Mouse (Mus musculus): Measurements from ENCODE around the gene Mcm9. TPM values are rescaled to one million over a fixed set of nuclear protein-coding genes. Genes with fewer than 3 reads are reported as not detected.

Gene Mcm9
- total RNA-seq, 2 experiments from 2014 or later, result 13.7 to 14.5 TPM

DNA sequence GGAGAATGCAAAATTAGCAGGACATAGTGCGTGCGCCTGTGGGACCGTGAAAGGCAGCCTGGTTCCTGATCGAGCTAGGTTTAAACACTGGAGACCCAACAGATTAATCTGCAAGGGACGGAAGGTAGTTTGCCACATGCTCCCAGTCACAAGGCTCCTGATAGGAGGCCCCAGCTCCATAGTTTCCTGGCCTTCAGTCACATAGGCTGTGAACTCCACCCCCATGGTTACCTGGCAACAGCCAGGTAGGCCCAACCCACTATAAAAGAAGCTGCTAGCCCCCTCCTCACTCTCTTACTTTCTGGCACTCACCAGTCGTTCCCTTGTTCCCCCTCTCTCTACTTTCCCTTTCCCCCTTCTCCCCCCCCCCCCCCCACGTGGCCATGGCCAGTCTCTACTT is 50.1 kb downstream of the Mcm9 start:
- peak; percentile 20 for DNase-seq

DNA sequence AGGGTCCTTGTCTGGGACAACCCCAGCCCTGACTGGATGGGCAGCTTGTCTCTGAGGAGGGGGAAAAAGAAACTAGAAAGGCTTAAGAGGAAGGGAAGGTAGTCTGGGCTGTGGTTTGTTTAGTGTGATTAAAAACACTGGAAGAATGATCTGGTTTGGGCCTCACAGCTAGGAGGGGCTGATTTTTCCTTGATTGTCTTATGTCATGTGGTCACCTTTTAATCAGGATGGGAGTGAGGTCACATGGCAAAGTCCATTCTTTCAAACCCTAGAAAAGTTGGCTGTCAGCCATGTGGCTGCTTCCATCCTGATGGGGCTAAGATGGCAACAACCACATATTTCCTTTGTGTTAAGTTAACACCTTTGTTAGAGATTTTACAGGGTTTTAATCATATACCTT is 61.7 kb downstream of the Mcm9 start:
- peak; percentile 12 for DNase-seq

DNA sequence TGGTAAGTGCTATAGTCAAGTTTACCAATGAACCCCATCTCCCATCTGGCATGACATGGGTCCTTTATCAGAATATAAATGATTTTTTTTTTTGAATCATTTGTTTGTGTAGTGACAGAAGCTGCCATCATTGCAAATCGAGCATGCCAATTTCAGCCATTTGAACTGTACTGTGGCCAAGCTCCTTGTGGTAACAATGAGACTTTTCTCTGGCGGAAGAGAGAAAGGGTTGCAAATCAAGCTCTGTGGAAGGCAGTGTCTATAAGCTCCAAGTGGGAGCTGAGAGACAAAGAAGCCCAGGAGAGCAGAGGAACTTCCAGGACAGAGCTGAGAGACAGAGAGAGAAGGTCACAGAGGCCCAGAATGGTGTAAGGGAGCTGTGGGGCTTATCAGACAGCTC is 64.7 kb downstream of the Mcm9 start:
- DNase-seq, result no peak

DNA sequence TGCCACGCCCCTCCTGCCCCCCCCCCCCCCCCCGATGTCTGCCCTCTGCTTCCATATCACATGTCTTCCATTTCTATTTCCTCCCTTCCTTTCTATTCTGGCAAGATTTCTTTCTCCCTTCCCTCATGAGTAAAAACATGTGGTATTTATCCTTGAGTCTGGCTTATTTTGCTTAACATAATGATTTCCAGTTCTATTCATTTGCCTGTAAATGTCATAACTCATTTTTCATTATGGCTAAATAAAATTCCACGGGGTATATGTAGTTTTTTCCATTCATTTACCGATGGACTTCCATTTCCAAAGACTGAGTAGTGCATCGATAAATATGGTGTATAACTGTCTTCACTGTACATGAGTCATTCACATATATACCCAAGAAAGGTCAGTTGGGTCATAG is 68.2 kb downstream of the Mcm9 start:
- no peak for DNase-seq

DNA sequence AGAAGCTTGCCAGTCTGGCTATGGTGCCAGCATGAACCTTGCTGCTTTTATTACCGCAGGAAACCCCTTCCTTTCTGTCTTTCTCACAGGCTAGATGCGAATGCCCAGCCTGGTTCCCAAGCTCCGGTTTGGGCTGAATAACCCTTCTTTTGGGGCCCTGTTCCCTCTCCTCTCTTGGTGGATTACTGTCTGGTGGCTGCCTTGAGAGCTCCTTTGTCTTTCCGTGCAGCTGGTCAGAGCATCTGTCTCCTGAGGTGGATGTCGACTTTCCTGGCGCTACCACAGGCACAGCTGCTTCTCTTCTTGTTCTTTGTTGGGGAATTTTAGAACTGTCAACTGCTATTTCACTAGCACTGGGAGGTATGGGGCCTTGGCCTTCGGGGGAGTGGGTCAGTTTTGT is 92.6 kb downstream of the Mcm9 start:
- DNase-seq, result no peak

DNA sequence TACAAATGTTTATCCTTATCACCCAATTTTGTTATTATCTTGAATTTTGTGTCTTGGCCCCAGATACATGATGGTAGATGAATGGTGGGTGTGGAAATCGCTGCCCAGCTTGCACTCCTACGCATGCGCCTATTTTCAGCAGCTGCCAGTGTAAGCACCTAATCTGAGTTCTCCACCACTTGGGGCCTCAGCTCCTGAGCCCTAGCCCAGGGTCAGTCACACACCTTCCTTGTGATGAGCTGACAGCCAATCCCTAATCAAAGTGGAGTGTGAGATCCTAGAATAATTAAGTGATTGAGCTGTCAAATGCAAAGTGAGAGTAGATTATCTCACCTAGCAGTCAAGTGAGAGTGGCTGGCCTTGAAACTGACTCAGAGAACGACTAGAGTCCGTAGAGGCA is 97.9 kb downstream of the Mcm9 start:
- DNase-seq, result no peak

DNA sequence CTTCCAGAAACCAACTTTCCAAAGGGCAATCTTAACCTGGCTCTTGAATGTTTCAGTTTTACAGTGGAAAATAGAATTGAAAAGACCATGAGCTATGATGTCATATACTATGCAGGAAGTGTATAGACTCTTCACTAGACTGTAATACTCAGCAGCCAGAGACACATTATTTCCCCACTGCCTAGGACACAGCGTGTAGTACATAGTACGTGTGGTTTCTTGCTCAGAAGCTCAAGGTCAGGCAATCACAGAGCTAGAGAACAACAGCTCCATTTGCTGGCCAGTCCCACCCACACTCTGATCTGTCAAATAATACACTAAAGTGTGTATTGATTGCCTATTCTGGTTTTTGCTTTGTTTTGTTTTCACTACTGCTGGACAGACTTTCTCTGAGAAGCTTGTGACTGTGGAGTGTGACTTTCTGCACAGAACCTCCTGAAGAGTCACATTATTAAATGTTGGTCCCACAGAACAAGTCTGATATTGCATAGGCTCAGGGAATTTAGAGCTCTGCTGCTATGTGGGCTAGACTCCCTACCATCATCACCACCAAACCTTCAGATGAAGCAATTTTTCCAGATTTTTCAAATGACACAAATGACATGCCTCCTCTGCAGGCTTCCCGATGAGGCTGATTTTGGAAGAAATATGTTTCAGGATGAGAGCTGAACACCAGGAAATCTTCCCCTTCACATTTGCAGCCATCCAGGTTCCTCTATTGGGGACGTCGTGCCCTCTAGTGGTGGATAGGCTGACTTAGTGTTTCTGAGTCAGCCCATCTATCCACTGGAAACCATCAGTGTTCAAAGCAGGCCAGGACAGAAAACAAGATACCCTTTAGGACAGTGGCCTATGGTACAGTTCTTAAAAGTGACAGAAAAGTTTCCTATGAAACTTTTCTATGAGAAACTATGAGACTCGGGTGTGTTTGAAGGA is 102.1 kb downstream of the Mcm9 start:
- DNase-seq, result peak; percentile 78

DNA sequence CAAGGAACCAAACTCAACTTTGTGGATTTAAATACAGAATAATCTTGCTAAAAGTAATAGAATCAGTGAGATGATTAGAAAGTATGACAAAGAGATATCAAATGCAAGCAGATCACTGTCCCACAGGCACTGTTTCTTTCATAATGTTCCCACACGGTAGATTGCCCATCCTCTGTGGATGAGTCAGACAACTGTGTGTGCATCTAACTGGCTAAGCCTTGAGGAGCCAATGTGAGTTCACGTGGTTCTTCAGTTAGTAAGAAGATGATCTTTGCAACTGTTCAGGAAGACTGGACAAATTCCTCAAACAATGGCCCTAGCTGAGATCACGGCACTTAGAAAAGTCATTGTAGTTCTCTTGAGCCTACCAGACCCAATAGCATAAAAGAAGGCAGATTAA is 102.9 kb downstream of the Mcm9 start:
- DNase-seq, result no peak

DNA sequence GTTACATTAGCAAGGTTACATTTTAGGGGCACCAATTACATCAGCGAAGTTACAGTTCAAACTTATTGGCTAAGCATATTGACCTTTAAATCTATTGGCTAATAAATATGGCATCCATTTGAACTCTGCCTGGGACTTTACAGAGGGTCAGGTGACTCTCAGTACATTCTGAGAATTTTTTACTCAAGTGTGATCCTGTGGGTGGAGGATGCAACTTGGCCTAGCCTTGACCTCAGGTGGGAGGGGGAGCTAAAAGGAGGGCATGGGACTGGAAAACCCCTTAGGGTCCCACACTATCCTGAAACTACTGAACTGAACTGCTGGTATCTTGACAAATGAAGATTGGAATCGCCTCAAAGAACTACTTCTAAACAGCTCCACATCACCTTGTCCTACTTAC is 103.9 kb downstream of the Mcm9 start:
- no peak for DNase-seq

DNA sequence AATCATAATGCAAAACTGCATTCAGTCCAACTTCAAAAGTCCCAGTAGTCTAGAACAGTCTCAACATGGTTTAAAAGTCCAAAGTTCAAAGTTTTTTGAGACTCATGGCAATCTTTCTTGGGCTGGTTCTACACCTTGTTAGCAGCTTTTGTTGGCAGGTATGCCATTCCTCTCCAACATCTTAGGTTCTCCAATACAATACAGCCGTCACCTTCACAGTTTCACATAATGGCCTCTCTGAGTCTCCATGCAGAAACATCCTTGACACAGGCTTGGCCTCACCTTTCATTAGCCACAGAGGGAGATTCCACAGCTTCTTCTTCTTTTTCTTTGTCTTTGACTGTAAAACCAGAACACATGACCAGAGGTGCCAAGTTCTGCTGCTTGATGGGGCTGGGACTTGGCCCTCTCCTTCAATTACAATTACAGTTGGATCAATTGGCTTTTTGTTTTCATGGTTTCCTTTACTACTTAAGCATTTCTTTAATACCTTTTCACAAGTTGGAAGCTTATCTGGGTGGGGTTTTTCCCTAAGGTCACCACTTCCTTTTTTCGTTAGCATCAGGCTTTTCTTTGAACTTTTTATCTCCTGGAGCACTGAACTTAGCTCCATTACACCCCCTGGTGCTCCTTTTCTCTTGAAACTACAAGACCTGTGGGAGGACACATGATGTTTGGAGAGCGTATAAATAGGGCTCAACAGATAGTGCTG is 104.8 kb downstream of the Mcm9 start:
- DNase-seq, result no peak

DNA sequence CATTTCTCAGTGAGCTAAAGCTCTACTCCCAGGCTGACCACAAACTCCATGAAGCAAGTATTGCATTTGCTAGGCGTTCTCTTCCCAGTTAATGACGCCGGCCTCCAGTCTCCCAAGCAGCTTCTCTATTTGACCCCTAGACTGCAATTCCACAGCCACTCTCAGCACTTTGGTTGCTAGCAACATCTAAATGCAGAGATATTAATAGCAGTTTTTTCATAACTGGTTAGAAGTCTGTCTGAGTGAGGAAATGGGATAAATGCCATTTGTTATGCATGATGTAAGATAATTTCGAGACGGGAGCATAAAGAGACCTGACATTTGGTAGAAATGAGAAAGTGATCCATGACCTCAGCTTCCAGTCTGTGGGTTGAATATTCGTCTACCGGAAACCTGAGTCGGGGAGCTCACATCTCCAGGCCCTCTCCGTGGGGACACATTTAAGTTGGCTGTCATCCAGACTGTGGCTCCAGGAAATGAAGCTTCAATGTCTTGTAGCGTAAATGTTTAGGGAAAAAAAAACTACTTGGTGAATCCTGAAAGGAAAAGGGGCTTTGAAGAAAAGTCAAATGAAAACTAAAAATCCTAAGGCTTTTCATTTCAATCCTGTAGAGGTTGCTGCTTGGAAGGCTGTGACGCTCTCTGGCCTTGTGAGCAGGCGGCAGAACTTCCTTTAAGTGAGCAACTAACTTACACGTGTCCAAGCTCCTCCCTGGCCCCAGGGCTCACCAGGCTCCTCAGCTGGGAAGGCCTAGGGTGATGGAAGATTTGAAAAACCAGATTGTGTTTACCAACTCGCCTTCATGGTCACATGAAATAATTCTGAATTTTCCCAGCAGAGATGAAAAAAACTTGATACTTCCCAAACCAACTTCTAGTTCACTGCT is 110.9 kb downstream of the Mcm9 start:
- DNase-seq, result peak; percentile 54

DNA sequence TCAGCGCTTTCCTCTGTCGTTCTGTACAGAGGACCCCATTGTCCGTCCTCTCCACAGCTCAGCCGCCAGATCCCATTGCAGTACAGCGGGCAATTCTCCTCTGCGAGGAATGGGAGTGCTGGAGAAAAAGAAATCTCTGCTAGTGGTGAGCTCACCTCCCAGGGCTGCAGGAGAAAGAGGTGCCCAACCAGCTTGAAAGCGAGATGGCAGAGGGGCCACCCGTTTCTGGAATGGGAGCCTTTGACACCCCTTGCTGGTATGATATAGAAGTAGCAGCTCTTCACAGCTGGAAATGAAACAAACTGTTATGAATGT is 111.7 kb downstream of the Mcm9 start:
- DNase-seq, result peak; percentile 10

DNA sequence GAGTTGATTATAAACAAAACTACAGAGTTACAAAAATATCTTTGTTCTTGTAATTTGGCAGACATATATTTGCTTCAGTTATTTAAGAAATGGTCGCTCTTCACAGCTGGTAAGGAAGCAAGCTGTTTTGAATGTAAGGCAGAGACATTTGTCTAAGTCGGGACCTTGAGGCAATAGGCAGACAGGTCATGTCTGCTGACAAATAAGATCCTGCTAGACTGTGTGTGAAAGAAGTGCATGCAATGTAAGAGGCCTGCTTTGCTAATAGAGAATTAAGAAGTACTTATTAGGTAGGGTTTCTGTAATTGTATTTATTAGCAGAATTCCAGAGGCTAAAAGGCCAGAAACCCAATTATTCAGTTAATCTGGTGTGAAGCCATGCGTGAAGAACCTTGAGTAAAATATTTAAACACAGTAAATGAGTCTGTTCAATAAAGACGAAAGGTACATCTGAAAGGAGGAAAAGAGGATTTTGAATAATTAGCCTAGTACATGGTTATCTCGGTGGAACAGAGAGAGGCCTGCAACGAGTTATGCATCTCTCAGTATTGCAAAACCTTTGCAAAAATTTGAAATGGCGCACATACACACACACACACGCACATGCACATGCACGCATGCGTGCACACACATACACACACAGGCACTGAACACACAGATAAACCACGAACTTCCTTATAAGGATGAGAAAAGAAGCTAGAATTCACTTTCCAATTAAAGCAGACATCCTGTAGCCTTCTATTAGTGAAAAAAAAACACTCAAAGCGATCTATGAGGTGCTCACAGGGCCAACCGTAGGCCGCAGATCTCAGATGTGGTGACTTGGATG is 112.3 kb downstream of the Mcm9 start:
- no peak for DNase-seq

DNA sequence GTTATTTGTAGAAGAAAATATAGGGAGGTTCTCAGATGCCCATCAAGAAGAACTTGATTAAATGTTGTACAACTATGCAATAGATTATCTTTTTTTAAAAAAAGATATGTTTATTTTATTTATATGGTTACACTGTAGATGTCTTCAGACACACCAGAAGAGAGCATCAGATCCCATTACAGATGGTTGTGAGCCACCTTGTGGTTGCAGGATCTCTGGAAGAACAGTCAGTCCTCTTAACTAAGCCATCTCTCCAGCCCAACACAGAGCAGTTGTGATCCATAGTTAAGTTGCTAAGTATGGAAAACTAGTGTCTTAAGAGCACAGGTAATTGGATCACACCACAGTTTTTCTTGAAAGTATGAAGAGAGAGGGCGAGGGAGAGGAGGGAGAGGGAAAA is 117.7 kb downstream of the Mcm9 start:
- DNase-seq, result no peak

DNA sequence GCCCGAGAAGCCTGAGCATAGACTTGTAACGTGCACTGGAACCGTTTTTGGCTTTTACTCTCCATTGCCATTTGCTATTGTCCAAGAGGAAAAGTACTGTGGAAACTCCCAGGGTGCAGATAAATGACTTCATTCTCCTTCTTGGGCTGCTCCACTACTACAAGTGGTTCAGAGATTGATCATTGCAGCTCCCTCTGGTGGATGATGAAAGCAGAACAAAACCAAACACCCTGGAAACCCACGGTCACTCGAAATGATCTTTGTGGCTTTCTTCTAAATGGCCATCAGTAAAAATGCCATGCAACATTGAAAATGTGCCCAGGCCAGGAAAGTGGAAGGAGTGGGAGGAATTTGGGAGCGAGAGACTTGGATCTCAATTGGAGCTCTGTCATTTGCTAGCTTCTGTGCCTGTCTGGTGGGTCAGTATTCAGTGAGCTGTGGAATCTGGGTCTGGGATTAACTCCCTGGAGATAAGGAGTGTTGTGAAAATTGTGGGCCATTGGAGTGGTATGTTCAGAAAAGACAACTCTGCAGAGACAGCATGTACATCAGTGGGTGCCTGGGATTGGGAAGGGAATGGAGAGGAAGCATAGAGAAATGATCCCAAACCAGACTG is 121.0 kb downstream of the Mcm9 start:
- DNase-seq, result peak; percentile 75

DNA sequence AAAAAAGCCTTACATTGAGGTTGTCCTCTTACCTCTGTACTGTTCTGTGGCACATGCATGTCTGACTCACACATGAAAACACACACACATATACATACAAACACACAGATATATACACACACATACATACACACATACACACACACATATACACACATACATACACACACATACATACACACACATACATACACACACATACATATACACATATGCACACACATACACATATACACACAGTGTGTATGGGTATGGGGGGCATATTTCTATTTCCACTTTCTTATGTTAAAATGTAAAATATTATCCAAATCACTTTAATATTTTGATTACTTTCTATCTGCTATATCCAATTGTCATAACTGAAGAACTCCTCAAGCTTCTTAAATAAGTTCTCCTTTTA is 121.6 kb downstream of the Mcm9 start:
- DNase-seq, result no peak

DNA sequence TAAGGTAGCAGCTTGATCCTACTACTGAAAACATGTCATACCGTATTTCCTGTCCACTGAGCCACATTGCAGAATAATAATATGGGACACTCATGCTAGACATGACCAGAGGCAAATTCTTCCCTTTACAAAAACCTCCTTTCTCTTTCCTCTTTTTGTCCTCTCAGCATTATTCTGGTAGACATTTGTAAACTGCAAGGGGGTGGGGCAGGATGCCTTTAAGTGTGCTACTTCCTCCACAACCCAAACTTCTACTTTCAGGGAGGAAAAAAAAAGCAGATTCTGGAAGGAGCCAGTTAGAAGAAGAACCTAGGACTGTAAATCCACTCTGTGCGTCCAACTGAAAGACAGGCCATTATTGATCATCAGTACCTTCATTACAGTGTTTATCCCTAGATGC is 124.7 kb downstream of the Mcm9 start:
- DNase-seq, result no peak

DNA sequence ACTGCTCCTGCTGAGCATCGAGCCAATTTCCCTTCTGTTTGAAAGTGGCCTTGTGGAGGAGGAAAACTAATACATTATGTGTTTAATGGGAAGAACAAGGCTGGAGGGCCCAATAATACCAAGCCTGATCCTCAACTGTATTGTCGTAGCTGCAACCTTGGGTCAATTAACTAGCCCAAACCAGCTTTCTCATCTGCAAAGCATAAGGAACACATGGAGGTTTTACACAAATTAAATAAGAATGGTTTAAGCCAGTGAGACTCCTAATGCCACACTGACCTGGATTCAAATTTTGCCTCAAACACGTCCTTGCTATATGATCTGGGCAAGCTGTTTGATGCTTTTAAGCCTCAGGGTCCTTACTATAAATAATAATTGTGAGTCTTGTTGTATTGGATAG is 125.2 kb downstream of the Mcm9 start:
- no peak for DNase-seq

DNA sequence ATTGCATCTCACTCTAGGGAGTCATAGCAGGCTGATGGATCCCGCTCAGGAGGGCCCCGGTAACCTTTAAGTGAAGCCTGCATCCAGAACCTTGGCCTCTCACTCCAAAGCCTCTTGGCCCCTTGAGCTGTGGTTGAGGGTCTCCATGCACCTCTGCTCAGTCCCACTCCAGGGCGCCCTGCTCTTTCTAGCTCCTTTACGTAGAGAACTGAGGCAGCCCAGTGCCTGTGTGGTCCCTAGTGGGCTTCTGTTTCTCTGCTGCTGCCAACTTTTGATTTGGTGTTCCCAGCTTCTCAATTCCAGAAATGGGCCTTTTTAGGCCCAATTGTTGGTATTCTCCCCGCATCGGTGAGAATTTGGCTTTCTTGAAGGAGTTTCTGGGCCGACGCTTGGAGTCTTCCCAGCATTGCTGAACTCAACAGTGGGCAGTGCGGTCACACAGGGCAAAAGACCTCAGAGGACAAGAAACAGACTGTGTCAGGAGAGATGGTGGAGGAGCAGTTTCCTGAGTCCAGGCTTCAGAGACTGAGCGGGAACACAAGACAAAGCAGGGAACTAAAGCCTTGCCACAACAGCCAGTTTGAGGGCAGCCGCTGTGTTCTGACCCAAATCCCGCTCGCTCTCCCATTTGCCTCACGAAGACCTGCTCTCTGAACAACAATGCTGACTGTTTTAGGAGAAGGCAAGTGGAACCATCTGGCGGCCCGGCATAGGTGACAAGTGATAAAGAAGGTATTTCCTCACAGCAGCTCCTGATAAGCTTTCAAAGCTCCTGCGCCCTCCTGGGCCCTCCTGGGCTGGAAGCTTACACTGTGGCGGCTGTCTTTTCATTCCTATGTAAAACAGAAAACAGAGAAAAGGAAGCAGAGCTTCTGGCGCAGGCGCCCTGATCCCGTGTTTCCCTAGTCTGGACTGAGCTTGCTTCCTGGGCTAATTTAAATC is 127.1 kb downstream of the Mcm9 start:
- DNase-seq, result peak; percentile 23

DNA sequence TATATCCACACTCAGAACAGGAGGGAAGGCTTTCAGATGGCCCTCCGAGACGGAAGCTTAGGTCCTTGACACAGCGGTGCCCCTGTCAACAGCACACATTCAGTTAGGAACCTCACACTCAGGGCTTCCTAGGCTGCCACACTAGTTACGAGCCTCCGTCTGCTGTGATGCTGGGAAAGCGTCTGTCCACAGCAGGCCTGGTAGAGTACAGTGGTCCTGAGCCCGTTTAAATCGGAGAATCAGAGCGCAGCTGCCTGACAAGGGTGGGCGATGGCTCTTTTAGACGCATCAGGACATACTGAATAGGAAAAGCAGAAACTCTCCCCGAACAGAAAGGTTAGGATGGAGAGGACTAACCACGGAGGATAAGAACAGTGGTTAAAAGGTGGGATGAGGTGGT is 127.8 kb downstream of the Mcm9 start:
- no peak for DNase-seq

DNA sequence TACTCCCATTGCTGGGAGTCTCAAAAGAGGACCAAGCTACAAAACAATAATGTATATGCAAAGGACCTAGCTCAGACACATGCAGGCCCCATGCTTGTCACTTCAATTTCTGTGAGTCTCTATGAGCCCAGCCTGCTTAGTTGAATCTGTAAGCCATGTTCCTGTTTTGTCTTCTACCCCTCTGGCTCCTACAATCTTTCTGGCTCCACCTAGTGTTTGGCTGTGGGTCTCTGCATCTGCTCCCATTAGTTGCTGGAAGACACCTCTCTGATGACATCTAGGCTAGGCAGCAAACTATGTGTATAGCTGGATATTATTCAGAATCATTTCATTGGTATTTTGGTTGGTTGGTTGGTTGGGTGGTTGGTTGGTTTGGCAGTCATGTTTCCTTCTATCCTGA is 130.7 kb downstream of the Mcm9 start:
- DNase-seq, result peak; percentile 23

All from heart, postnatal 4 days (tissue).